Mouse (Mus musculus) MEL (cell line): ENCODE measurements at regions not wholly inside any gene's neighbourhood (a gene's known extent, or its start where the extent isn't known, plus 50 kb on each side); places are given as distances from the start of the nearest gene placed in this dataset.

Experiments used
- CHD1 ChIP-seq: IDR thresholded peaks from 2 replicates; pipeline ENCODE4 v1.6.1; 2012; ENCODE audit warnings: low read depth, mild to moderate bottlenecking, inconsistent platforms, low read length, improper control_type of control experiment
- CHD2 ChIP-seq: IDR thresholded peaks from 2 replicates; pipeline ENCODE4 v1.6.1; 2011; ENCODE audit warnings: low read length, improper control_type of control experiment
- CTCF ChIP-seq, 3 experiments: IDR thresholded peaks in 2 of 3; conservative IDR thresholded peaks in 1 of 3; 2 replicates each; pipeline ENCODE4 v1.5.1; 2011 to 2012; ENCODE audit warnings: low read length in 3 of 3, low read depth in 2 of 3, mild to moderate bottlenecking in 2 of 3, improper control_type of control experiment in 1 of 3, inconsistent platforms in 1 of 3, mixed read lengths in 1 of 3, moderate library complexity in 1 of 3; ENCODE audit not compliant: control insufficient read depth in 1 of 3, insufficient read depth in 1 of 3, poor library complexity in 1 of 3, severe bottlenecking in 1 of 3
- POLR2AphosphoS2 ChIP-seq: IDR thresholded peaks from 2 replicates; pipeline ENCODE4 v1.6.1; 2011; ENCODE audit warnings: low read length, improper control_type of control experiment
- ZKSCAN1 ChIP-seq: IDR thresholded peaks from 2 replicates; pipeline ENCODE4 v1.6.1; 2012; ENCODE audit warnings: low read depth, mild to moderate bottlenecking, inconsistent platforms, low read length, improper control_type of control experiment, moderate library complexity

DNA sequence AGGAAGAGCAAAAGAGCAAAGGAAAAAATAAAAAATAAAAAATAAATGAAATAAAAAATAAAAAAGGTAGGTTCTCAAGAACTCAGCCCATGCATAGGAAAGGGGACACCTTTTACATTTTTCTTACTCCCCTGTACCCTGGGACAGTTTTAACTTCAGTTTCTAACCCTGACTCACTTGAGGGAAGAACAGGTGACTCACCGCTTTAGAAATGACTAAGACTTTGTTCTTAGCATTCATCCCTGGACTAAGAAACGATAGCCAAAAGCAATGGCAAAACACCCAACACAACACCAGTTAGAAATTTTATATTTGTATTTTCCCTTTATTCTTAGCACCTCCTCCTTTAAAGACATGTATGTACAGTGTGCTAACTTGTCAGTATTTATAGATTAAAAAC, 161.5 kb upstream of the Samsn1 start:
- TF ChIP-seq POLR2AphosphoS2: no peak
- no peak for TF ChIP-seq CHD1
- TF ChIP-seq CTCF (IDR thresholded peaks at IDR 0.05 in 2 of 3, conservative IDR thresholded peaks at IDR 0.05 in 1 of 3; ENCODE audit: control insufficient read depth in 1 of 3, insufficient read depth in 1 of 3, low read depth in 2 of 3, low read length in 3 of 3, poor library complexity in 1 of 3, severe bottlenecking in 1 of 3): no peak
- no peak for TF ChIP-seq ZKSCAN1
- no peak for TF ChIP-seq CHD2
